Mouse (Mus musculus): ENCODE measurements at regions not wholly inside any gene's neighbourhood (a gene's known extent, or its start where the extent isn't known, plus 50 kb on each side); places are given as distances from the start of the nearest gene placed in this dataset.

DNA sequence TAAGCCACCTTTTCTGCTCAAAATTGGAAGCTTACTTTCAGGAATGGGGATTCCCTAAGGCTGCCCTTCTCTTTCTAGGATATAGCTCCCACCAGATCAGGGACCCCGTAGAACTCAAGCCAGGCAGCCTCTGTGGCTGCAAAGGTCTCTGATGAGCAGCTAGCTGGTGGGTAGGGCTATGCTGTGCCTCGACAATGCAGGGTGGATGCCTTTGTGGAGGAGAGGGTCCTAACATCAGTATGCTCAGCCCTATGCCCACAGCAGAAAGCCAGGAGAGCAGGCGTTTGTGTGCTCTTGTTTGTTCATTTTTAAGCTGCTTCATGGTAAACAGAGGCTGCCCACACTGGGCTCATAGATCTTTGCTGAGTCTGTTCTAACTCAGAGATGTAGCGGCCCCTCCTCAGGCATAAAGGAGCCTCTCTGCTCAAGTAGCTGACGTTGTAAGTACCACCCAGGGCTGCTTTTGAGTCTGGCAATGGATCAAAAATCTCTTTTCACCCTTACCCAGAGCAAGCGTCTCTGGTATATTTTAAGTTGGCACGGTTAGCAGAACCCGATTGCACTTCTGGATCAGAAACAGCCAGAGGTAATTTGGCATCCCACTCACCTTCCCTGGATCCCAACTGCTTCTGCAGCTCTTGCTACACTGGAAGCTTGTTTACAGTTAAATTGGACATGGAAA lies 136.0 kb upstream of the Tab2 start:
- TF ChIP-seq EP300 (IDR thresholded peaks at IDR 0.05; ENCODE audit: low read depth) (no peak), CTCF (IDR thresholded peaks at IDR 0.05; ENCODE audit: low read depth) (no peak)
